Mouse (Mus musculus) stomach, postnatal 0 days (tissue): ENCODE data around the gene Mical2. TPM values are rescaled to one million over a fixed set of nuclear protein-coding genes. Genes with fewer than 3 reads are reported as not detected.
A peak's percentile ranks its signal among the peaks of the same experiment; 100 is the strongest.

Experiments used
- ATAC-seq: fragments of 200-750 bp; cut with Nextera tagmentation; 2 replicates; pipeline ENCODE4 v1.8.0; 2017; ENCODE audit not compliant: low FRiP score, low TSS enrichment
- DNase-seq: peaks from one replicate; pipeline ENCODE4 v3.0.0-alpha.2; 2016; ENCODE audit warnings: low spot score
- H3K27ac ChIP-seq: fragments of 300-500 bp; sonication (generic); replicated peaks from 2 replicates; pipeline ENCODE4 v1.5.1; 2014; ENCODE audit warnings: mild to moderate bottlenecking, control low read depth
- H3K27me3 ChIP-seq: fragments of 300-500 bp; sonication (generic); 2 replicates; pipeline ENCODE4 v1.6.1; 2014; ENCODE audit warnings: low read length; ENCODE audit not compliant: control insufficient read depth, insufficient read depth
- H3K36me3 ChIP-seq: fragments of 300-500 bp; sonication (generic); 2 replicates; pipeline ENCODE4 v1.6.1; 2014; ENCODE audit warnings: low read length, mixed read lengths; ENCODE audit not compliant: control insufficient read depth, insufficient read depth
- H3K4me1 ChIP-seq: fragments of 300-500 bp; sonication (generic); replicated peaks from 2 replicates; pipeline ENCODE4 v1.6.1; 2014; ENCODE audit warnings: antibody characterized with exemption; ENCODE audit not compliant: control insufficient read depth, insufficient read depth
- H3K4me2 ChIP-seq: fragments of 300-500 bp; sonication (generic); replicated peaks from 2 replicates; pipeline ENCODE4 v1.6.1; 2014; ENCODE audit warnings: low read depth, mild to moderate bottlenecking, control low read depth, moderate library complexity
- H3K4me3 ChIP-seq: fragments of 300-500 bp; sonication (generic); 2 replicates; pipeline ENCODE4 v1.5.1; 2014; ENCODE audit warnings: low read depth, low read length, control low read depth
- H3K9ac ChIP-seq: fragments of 300-500 bp; sonication (generic); 2 replicates; pipeline ENCODE4 v1.6.1; 2014; ENCODE audit warnings: mild to moderate bottlenecking, low read length, control low read depth, mixed read lengths
- H3K9me3 ChIP-seq: fragments of 300-500 bp; sonication (generic); 2 replicates; pipeline ENCODE4 v1.6.1; 2016; ENCODE audit warnings: low read length; ENCODE audit not compliant: control insufficient read depth
- CTCF ChIP-seq: IDR thresholded peaks from 2 replicates; pipeline ENCODE4 v1.5.1; 2016; ENCODE audit warnings: antibody characterized with exemption, low read depth, mild to moderate bottlenecking, moderate library complexity
- EP300 ChIP-seq: optimal IDR thresholded peaks from 2 replicates; pipeline ENCODE3; 2016; ENCODE audit warnings: antibody characterized with exemption
- WGBS: fragments of 180-500 bp; shearing (Covaris S2); extraction: QIAGEN DNeasy Blood & Tissue Kit; methylation state at CpG from one replicate; pipeline ENCODE4 v1.1.7; 2014; 5-methylcytosine and 5-hydroxymethylcytosine counted together
- polyA plus RNA-seq: library from polyadenylated mRNA; unstranded; fragments of >200 nt; fragmentation: Nextera tagmentation; extraction: Ambion mirVana; gene quantifications from 2 replicates; pipeline ENCODE4 v1.2.1, GENCODE M21; 2015

Gene Mical2
- polyA plus RNA-seq, 1 experiment from 2014 or later = 8.4 TPM

DNA sequence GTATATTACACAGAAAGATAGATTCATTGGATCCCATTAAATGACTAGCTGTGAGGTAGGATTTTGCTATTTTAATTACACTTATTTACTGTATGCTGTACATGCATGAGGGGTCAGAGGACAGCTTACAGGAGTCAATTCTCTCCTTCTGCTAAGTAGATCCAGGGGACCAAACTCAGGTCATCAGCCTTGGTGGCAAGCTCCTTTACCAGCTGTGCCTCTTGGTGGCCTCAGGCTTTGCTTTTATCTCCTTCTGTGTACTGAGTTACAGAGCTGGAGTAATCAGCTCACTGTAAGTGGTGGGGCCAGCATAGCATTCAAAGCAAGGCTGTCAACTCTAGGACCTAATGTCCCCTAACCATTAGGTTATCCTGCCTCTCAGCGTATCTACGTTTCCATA, 229.3 kb downstream of the Mical2 start:
- H3K27ac ChIP-seq = peak overlapping the region; percentile 96
- H3K36me3 ChIP-seq = no peaks in the 10 kb centered on the region
- 78% methylated on average over 2 of the region's 2 CpGs for WGBS
- H3K4me2 ChIP-seq = no peak overlapping the region
- TF ChIP-seq EP300 = no peak
- no peak for TF ChIP-seq CTCF
- H3K4me3 ChIP-seq = no peak overlapping the region
- DNase-seq = no peak
- ATAC-seq = no peak
- H3K4me1 ChIP-seq = peaks cover 21% of the 10 kb centered on the region
- no peaks in the 10 kb centered on the region for H3K27me3 ChIP-seq
- H3K9me3 ChIP-seq = no peaks in the 10 kb centered on the region
- H3K9ac ChIP-seq = no peak overlapping the region

DNA sequence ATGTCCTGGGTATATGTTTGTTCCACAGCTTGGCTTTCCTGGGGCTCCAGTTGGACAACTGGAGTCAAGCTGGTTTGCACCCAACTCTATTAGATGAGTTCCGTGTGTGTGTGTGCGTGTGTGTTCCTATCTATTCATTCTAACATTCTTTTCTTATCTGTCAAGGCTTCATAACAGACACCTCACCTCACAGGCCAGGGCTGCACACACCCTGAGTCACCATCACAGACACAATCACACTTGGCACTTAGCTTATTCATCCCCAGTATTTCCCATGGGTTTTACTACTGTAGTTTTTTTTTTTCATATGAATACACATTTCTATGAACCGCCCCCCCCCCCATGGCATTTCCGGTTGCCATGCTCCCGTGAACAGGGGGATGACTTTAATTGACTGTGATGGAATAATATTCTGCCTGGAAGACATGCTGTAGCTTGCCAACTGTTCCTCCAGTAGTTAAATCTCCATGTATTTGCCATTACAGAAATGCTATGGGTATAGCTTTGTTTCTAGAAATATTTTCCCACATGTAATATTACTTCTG, 230.0 kb downstream of the Mical2 start:
- TF ChIP-seq EP300 (no peak), CTCF (no peak)
- H3K9me3 ChIP-seq = no peaks in the 10 kb centered on the region
- peaks cover 21% of the 10 kb centered on the region for H3K4me1 ChIP-seq
- H3K4me2 ChIP-seq = no peak overlapping the region
- H3K9ac ChIP-seq = no peak overlapping the region
- no peak for DNase-seq
- H3K36me3 ChIP-seq = no peaks in the 10 kb centered on the region
- ATAC-seq = no peak
- 64% methylated on average over 5 of the region's 5 CpGs for WGBS
- H3K27ac ChIP-seq = peak overlapping the region; percentile 56; the same call in 1 of the 2 replicates
- H3K27me3 ChIP-seq = no peaks in the 10 kb centered on the region
- H3K4me3 ChIP-seq = no peak overlapping the region

DNA sequence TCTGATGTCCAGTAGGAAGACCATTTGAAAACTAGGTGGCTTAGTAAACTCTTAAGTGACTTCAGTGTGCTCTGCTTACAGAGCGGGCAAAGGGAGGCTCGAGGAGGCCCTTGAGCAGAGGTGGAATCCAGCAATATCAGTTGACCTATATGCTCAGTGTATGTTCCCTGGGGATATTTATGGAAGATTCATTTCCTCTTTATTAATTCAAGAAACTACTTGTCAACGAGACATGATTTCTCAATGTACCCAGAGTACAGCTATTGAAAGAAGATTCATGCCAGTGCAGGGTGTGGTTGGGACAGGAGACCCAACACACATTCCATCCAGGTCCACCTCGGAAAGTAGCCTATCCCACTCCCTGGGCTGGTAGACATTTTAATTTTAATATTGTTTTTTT, 231.7 kb downstream of the Mical2 start:
- WGBS = 72% methylated on average over 4 of the region's 4 CpGs
- H3K4me3 ChIP-seq = no peak overlapping the region
- no peaks in the 10 kb centered on the region for H3K27me3 ChIP-seq
- no peak overlapping the region for H3K4me2 ChIP-seq
- DNase-seq (no peak), ATAC-seq (no peak)
- H3K9me3 ChIP-seq = no peaks in the 10 kb centered on the region
- no peak overlapping the region for H3K27ac ChIP-seq
- no peak overlapping the region for H3K9ac ChIP-seq
- no peaks in the 10 kb centered on the region for H3K36me3 ChIP-seq
- peaks cover 21% of the 10 kb centered on the region for H3K4me1 ChIP-seq
- no peak for TF ChIP-seq CTCF
- TF ChIP-seq EP300 = no peak

DNA sequence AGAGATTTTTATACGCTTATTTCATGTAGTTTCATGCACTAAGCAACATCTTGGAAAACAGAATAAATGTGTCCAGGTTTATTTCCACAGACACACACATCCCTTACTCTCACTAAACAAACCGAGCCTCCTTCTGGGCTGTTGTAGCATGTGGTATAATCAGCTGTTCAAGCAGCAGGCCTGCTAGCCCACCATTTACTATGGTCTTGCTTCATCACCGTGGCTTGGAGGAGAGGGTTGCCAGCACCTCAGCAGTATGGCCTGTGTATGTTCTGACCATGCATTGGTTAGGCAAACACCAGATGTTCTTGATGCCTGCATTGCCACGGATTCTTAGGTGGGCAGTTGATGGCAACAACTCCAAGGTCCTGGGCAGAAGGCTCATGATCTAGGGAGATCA, 232.3 kb downstream of the Mical2 start:
- ATAC-seq (no peak), DNase-seq (no peak)
- Histone ChIP-seq H3K4me1 (peaks cover 26% of the 10 kb centered on the region), H3K4me3 (no peak overlapping the region), H3K36me3 (no peaks in the 10 kb centered on the region), H3K27me3 (no peaks in the 10 kb centered on the region), H3K9ac (no peak overlapping the region), H3K27ac (peak overlapping the region; percentile 58), H3K4me2 (no peak overlapping the region), H3K9me3 (no peaks in the 10 kb centered on the region)
- WGBS = 76% methylated on average over 4 of the region's 4 CpGs
- no peak for TF ChIP-seq EP300

DNA sequence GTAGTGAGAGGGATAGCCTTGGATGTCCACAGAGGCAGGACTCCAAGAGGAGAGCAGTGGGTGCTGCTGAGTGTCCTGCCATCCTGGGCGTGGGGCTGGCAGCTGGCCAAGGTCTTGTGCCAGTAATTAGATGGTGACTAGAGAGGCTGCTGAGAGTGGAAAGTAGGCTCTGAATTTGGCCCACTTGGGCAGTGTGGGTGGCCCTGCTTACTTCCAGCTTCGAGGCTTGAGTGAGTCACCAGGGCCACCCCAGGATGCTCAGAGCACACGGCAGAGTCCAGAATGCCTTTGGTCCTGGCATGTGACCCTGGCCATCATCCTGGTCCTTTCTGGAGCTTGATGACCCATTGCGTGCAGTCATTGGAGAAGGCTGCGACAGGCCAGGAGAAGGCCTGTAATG, 232.8 kb downstream of the Mical2 start:
- Histone ChIP-seq H3K4me2 (no peak overlapping the region), H3K9me3 (no peaks in the 10 kb centered on the region), H3K4me3 (no peak overlapping the region), H3K27ac (peak overlapping the region; percentile 58), H3K4me1 (peaks cover 26% of the 10 kb centered on the region), H3K27me3 (no peaks in the 10 kb centered on the region), H3K9ac (0 out of 2 replicates have a peak overlapping the region, but pooled peaks have one; percentile 18), H3K36me3 (no peaks in the 10 kb centered on the region)
- ATAC-seq (0 out of 2 replicates have a peak, but pooled peaks have one; percentile 11), DNase-seq (no peak)
- 55% methylated on average over 5 of the region's 5 CpGs for WGBS
- TF ChIP-seq CTCF = no peak
- TF ChIP-seq EP300 = no peak

Other genes with a start within 250 kb of the Mical2 start
- 23.7 and 24.5 TPM in 2 replicates for gene Usp47, start 202.4 kb upstream of the Mical2 start, polyA plus RNA-seq
- gene Dkk3, start 66.8 kb upstream of the Mical2 start, polyA plus RNA-seq = 39.1 and 40.0 TPM in 2 replicates
- gene Parva, start 201.6 kb downstream of the Mical2 start, polyA plus RNA-seq = 69.5 and 72.3 TPM in 2 replicates